Mouse (Mus musculus) testis, adult 2 months (tissue): ENCODE data around the gene Tspan31.

Experiments
- CTCF ChIP-seq: fragments of 200-500 bp; IDR thresholded peaks from 2 replicates; pipeline ENCODE4 v1.5.1; 2012; ENCODE audit warnings: low read depth, mild to moderate bottlenecking, inconsistent platforms, low read length, moderate library complexity; ENCODE audit not compliant: control insufficient read depth, insufficient read depth, insufficient replicate concordance
- POLR2A ChIP-seq: fragments of 200-500 bp; IDR thresholded peaks from 2 replicates; pipeline ENCODE4 v1.6.1; 2012; ENCODE audit warnings: low read depth, mild to moderate bottlenecking, inconsistent platforms, low read length, moderate library complexity; ENCODE audit not compliant: control insufficient read depth

GRCm38 (mm10) chr10:127063913-127064870 is 5.9 kb downstream of the Tspan31 start:
- TF ChIP-seq CTCF (no peak), POLR2A (0 out of 2 replicates have a peak, but pooled peaks have one; percentile 30)
